Mouse (Mus musculus): ENCODE measurements at regions not wholly inside any gene's neighbourhood (a gene's known extent, or its start where the extent isn't known, plus 50 kb on each side); places are given as distances from the start of the nearest gene placed in this dataset.
"Not testable (repeated sequence)": the region's sequence is repeated elsewhere in the genome, so short reads cannot be mapped to it uniquely, and the experiment has no call there.

DNA sequence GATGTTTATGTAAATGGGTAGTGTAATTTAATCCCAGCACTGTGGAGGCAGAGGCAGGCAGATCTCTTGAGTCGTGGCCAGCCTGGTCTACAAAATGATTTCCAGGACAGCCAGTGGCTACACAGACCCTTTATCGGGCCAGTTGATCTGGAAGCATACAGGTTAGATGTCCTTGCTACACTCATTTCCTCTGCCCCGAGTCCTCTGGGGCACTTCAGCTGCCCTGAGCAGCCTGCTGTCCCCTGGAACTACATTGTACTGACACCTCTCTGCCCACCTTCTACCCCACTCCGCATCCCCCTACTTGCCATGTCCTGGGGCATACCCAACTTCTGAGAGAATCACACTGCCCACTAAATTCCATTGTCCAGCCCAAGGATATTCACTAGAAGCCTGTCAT, 60.6 kb upstream of the Helt start:
- DNase-seq (ENCODE audit: inconsistent age in 2 of 2, low spot score in 1 of 2) = no peak

GRCm38 (mm10) chr8:46357961-46358360, 63.5 kb upstream of the Helt start:
- DNase-seq (ENCODE audit: inconsistent age in 2 of 2, low spot score in 1 of 2) = not testable (repeated sequence)

- no peak for DNase-seq (ENCODE audit: inconsistent age in 2 of 2, low spot score in 1 of 2)
These were observed 68.4 kb upstream of the Helt start for GRCm38 (mm10) chr8:46362871-46363306.

- DNase-seq (ENCODE audit: inconsistent age in 2 of 2, low spot score in 1 of 2) = no peak
These were observed 71.2 kb upstream of the Helt start for GRCm38 (mm10) chr8:46365711-46366110.

- DNase-seq (ENCODE audit: inconsistent age in 2 of 2, low spot score in 1 of 2) = no peak
These were observed 72.7 kb upstream of the Helt start for GRCm38 (mm10) chr8:46367125-46367524.

DNA sequence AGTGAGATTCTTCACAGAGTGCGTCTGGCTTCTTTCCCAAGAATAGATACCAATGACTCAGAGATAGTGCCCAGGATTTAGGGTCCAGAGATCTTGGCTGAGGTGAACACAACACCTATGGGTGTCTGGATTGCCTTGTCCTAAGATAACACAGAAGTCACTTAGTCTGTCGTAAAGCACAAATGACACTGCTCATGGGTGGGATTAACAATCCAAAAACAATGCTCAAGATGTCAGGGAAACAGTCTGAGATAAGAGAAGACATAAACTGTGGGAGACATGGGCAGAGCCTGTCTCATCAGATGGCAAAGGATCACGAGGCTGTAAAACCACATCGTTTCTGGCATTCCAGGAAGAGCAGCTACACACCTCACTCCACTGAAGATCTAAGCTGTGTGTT, 79.6 kb upstream of the Helt start:
- no peak for DNase-seq (ENCODE audit: inconsistent age in 2 of 2, low spot score in 1 of 2)

GRCm38 (mm10) chr8:46375986-46376385, 81.5 kb upstream of the Helt start:
- no peak for DNase-seq (ENCODE audit: inconsistent age in 2 of 2, low spot score in 1 of 2)

- no peak for DNase-seq (ENCODE audit: inconsistent age in 2 of 2, low spot score in 1 of 2)
These were observed 85.9 kb upstream of the Acsl1 start for GRCm38 (mm10) chr8:46384926-46385325.

DNA sequence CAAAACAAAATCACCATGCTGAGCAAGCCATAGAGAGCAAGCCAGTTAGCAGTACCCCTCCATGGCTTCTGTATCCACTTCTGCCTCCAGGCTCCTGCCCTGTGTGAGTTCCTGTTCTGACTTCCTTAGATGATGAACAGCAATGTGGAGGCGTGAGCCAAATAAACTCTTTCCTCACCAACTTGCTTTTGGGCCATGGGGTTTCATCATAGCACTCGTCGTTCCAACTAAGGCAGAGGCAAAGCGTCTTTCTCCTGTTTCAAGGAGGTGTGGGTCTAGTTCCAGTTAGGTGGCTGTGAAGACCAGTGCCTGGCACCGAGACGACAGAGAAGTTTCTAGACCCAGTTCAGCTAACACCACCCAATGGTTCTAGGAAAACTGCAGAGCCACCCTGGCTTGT, 85.0 kb upstream of the Acsl1 start:
- peak in 1 of 2 experiments; percentile 59 for DNase-seq (ENCODE audit: inconsistent age in 2 of 2, low spot score in 1 of 2)

DNA sequence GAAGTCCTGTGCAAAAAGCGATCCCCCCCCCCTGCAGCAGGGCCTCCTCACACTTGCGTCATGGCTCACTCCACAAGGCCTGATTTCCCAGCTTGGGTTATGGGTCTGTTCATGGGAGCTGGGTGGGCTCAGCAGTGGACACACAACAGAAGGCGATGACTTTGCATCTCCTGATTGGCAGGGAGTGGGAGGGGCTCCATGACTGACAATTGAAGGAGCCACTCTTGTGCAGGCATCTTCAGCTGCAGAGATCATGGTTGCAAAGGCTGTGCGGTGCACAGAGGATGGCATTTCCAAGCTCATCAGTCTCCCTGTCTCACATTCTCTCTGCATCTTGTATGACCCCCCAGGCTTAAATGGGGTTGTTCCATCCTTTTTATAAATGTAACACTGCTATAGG, 84.3 kb upstream of the Acsl1 start:
- DNase-seq (ENCODE audit: inconsistent age in 2 of 2, low spot score in 1 of 2) = no peak

- DNase-seq (ENCODE audit: inconsistent age in 2 of 2, low spot score in 1 of 2) = no peak
These were observed 83.8 kb upstream of the Acsl1 start for GRCm38 (mm10) chr8:46387037-46387436.

DNA sequence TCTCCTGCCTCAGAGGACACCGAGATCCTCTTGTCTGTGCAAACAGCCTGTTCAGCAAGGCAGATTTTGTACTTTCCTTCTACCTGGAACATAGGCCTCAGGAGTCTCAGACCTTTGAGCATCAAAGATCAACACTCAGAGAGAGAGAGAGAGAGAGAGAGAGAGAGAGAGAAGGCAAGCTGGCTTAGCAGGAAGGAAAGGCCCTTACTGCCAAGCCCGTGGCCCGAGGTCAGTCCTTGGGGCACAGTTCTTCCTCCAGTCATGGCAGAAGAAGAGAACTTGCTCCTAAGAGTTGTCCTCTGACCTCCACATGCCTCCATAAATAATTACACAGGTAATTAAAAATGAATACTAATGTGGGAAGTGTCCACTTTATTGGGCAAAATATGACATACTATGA, 82.4 kb upstream of the Acsl1 start:
- no peak for DNase-seq (ENCODE audit: inconsistent age in 2 of 2, low spot score in 1 of 2)

DNA sequence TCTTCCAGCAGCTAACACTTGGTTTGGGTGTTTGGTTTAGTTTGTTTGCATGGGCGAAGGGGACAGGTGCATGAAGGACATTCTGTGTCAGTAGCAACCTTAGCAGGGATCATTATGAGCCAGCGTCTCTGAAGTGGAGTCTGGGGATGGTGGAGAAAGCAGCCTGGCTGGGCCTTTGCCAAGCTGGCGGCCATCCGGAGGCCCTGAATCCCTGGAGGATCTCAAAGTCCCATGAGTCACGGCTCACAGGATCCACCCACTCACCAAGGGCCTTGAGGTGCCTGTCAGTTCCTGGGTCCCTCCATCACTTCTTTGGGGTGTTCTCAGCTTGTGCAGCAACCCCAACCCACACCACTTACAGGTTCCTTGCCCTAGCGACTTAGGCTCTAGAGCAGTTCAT, 80.4 kb upstream of the Acsl1 start:
- DNase-seq (ENCODE audit: inconsistent age in 2 of 2, low spot score in 1 of 2) = peak; percentile 95 to 96

DNA sequence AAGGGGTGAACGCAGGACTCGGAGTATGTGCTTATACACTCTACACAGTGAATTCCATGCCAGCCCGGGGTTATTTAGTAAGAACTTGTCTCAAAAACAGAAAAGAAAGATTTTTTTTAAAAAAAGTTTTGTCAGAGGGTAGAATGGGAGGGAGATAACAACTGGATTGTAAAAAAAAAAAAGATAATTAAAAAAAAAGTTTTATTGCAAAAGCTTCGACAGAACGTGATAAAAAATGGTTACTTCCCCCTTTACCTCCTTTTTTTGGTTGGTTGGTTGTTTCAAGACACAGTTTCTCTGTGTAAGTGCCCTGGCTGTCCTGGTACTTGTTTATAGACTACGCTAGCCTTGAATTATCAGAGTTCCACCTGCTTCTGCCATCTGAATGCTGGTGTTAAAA, 79.2 kb upstream of the Acsl1 start:
- no peak for DNase-seq (ENCODE audit: inconsistent age in 2 of 2, low spot score in 1 of 2)

- no peak for DNase-seq (ENCODE audit: inconsistent age in 2 of 2, low spot score in 1 of 2)
These were observed 77.5 kb upstream of the Acsl1 start for GRCm38 (mm10) chr8:46393296-46393695.

DNA sequence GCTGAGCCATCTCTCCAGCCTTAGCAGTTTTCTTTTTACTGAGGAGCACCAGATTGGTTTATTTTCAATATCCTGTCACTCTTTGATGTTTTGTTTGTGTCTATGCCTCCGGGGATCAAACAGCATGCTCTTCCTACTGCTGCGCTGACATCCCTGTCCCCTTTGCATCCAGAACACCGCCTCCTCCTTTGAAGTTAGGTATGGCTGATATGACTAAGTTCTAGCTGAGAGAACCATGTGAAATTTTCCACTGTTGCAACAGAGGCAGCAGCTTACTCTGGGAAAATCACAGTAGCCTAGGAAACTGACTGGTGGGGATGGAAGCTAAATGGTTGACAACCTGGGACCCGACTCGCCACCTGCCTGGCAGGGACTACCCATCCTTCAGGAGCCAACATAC, 76.1 kb upstream of the Acsl1 start:
- peak in 1 of 2 experiments; percentile 51 for DNase-seq (ENCODE audit: inconsistent age in 2 of 2, low spot score in 1 of 2)

- no peak for DNase-seq (ENCODE audit: inconsistent age in 2 of 2, low spot score in 1 of 2)
These were observed 75.5 kb upstream of the Acsl1 start for GRCm38 (mm10) chr8:46395348-46395747.

DNA sequence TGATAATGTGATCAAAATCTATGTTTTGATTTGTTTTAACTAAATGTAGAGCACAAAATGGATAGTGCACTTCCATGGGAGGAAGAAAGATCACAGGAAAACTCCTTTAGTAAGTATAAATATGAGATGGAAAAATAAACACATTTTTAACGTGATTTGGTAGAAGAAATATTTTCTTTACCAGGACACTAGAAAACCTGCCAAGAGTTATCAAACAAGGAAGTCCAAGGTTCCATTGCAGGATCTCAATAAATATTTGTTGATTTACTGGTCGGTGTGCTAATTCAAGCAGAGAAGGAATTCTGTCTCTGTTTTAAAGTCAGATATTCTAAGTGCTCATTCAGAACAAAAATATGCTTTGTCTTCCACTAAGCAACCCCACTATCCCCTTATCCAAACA, 73.8 kb upstream of the Acsl1 start:
- no peak for DNase-seq (ENCODE audit: inconsistent age in 2 of 2, low spot score in 1 of 2)

DNA sequence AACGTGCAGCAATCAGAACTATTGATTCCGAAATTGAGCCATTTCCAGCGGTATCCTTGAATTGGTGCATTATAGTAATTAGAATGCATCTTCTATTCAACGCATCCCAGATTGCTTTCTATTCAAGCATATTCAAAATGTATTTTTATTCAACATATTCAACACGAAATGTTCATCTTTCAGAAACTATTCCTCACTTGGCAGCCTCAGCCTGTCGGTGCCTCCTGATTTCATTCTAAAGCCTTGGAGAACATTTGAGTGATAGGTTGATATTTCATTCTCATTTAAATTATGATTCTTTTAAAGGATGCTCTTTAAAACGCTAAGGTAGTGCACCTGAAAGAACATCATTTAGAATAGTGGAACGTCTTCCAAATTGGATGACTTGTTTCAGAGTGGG, 73.1 kb upstream of the Acsl1 start:
- no peak for DNase-seq (ENCODE audit: inconsistent age in 2 of 2, low spot score in 1 of 2)

DNA sequence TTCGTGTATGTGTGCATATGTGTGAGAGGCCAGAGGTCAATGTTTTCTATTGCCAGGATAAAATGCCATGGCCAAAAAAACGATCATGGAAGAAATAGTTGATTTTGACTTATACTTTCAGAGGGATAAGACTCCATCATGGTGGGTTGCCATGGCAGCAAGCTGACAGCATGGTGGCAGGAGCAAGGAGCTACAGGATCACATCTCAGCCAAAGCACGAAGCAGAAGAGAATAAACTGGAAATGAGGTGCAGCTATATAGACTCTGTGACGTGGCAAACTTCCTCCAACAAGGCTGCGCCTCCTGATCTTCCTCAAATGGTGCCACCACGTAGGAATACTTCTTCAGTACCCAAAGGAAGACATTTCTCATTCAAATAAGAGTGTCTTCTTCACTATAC, 70.2 kb upstream of the Acsl1 start:
- no peak for DNase-seq (ENCODE audit: inconsistent age in 2 of 2, low spot score in 1 of 2)

- DNase-seq (ENCODE audit: inconsistent age in 2 of 2, low spot score in 1 of 2) = peak in 1 of 2 experiments; percentile 71
These were observed 66.8 kb upstream of the Acsl1 start for GRCm38 (mm10) chr8:46403877-46404560.

- DNase-seq (ENCODE audit: inconsistent age in 2 of 2, low spot score in 1 of 2) = no peak
These were observed 62.0 kb upstream of the Acsl1 start for GRCm38 (mm10) chr8:46408886-46409285.

- DNase-seq (ENCODE audit: inconsistent age in 2 of 2, low spot score in 1 of 2) = peak in 1 of 2 experiments; percentile 48
These were observed 61.5 kb upstream of the Acsl1 start for GRCm38 (mm10) chr8:46409296-46409695.
